Mouse (Mus musculus) ES-E14 (cell line): ENCODE measurements at regions not wholly inside any gene's neighbourhood (a gene's known extent, or its start where the extent isn't known, plus 50 kb on each side); places are given as distances from the start of the nearest gene placed in this dataset.

ENCODE experiments used
- DNase-seq: peaks from one replicate; pipeline ENCODE4 v3.0.0-alpha.2; 2013; ENCODE audit warnings: low read depth, low spot score
- H3K27ac ChIP-seq: 2 replicates; pipeline ENCODE4 v1.5.1; 2012; ENCODE audit warnings: low read depth, mild to moderate bottlenecking, low read length, moderate library complexity, mixed read lengths; ENCODE audit not compliant: poor library complexity, insufficient read depth, severe bottlenecking
- H3K36me3 ChIP-seq: 2 replicates; pipeline ENCODE4 v1.6.1; 2012; ENCODE audit warnings: mild to moderate bottlenecking, low read length, moderate library complexity, mixed read lengths; ENCODE audit not compliant: control insufficient read depth, poor library complexity, insufficient read depth, severe bottlenecking
- H3K4me1 ChIP-seq, 2 experiments: fragments of 150-350 bp in 1 of 2; sonication (generic) in 1 of 2; 2 replicates each; pipeline ENCODE4 v1.6.1; 2012; ENCODE audit warnings: low read length in 2 of 2, mild to moderate bottlenecking in 1 of 2, mixed read lengths in 1 of 2; ENCODE audit not compliant: control insufficient read depth in 2 of 2, insufficient read depth in 2 of 2, poor library complexity in 1 of 2
- H3K4me3 ChIP-seq, 2 experiments: fragments of 150-350 bp in 1 of 2; sonication (generic) in 1 of 2; 2 replicates each; pipeline ENCODE4 v1.5.1; 2012; ENCODE audit warnings: low read length in 2 of 2, low read depth in 1 of 2, mild to moderate bottlenecking in 1 of 2, mixed read lengths in 1 of 2; ENCODE audit not compliant: insufficient read depth in 1 of 2, poor library complexity in 1 of 2, severe bottlenecking in 1 of 2
- H3K9ac ChIP-seq: 2 replicates; pipeline ENCODE4 v1.6.1; 2012; ENCODE audit warnings: low read depth, mild to moderate bottlenecking, low read length, mixed read lengths; ENCODE audit not compliant: poor library complexity, insufficient read depth, severe bottlenecking
- H3K9me3 ChIP-seq: fragments of 150-350 bp; sonication (generic); 2 replicates; pipeline ENCODE4 v1.6.1; 2012; ENCODE audit warnings: low read depth, mild to moderate bottlenecking, low read length; ENCODE audit not compliant: control insufficient read depth, insufficient read depth
- CHD2 ChIP-seq: IDR thresholded peaks from 2 replicates; pipeline ENCODE4 v1.6.1; 2014; ENCODE audit warnings: mild to moderate bottlenecking, low read depth, low read length, inconsistent platforms
- HCFC1 ChIP-seq: IDR thresholded peaks from 2 replicates; pipeline ENCODE4 v1.6.1; 2012; ENCODE audit warnings: low read length, inconsistent platforms, borderline replicate concordance; ENCODE audit not compliant: insufficient read depth
- MAFK ChIP-seq: IDR thresholded peaks from 2 replicates; pipeline ENCODE4 v1.6.1; 2014; ENCODE audit warnings: mild to moderate bottlenecking, low read depth, low read length, inconsistent platforms; ENCODE audit not compliant: insufficient read depth
- ZC3H11A ChIP-seq: IDR thresholded peaks from 2 replicates; pipeline ENCODE4 v1.6.1; 2012; ENCODE audit warnings: low read depth, mild to moderate bottlenecking, inconsistent platforms, low read length, borderline replicate concordance
- ZNF384 ChIP-seq: IDR thresholded peaks from 2 replicates; pipeline ENCODE4 v1.6.1; 2012; ENCODE audit warnings: low read depth, low read length, inconsistent platforms
- in situ Hi-C, 2 experiments: fragments of 600-800 bp; cut with MboI; formaldehyde crosslinking; loops; one replicate each; pipeline ENCODE4 v1.15.1; 2025; ENCODE audit warnings: low sequenced_read_pairs in 2 of 2, inconsistent platforms in 1 of 2; ENCODE audit not compliant: unreplicated experiment in 2 of 2

DNA sequence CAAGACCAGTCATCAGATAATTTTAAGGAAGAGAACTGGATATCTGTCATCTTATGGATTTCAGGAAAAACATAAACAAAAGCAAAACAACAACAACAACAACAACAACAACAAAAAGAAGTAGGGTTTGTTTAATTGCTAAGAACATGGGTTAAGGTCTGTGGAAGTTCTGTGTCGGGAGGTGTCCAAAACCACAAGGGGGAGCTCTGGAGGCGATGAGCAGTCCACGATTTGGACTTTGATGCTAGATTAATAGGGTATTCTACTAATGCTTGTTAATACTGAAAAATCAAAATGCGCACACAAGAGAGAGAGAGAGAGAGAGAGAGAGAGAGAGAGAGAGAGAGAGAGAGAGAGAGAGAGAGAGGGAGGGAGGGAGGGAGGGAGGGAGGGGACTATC is 692.0 kb upstream of the Car10 start:
- in situ Hi-C loops = loop anchor here (10.0 to 25.0 kb wide), 2 partner anchors 479 to 481 kb away; no protein-coding TSS in a partner anchor
- Histone ChIP-seq H3K4me1 (no peaks in the 10 kb centered on the region), H3K4me3 (no peak overlapping the region), H3K27ac (no peak overlapping the region), H3K9ac (no peak overlapping the region), H3K36me3 (no peaks in the 10 kb centered on the region), H3K9me3 (no peaks in the 10 kb centered on the region)
- 0 out of 2 replicates have a peak, but pooled peaks have one; percentile 8 for TF ChIP-seq ZC3H11A
- no peak for TF ChIP-seq CHD2
- peak; percentile 16 for DNase-seq

DNA sequence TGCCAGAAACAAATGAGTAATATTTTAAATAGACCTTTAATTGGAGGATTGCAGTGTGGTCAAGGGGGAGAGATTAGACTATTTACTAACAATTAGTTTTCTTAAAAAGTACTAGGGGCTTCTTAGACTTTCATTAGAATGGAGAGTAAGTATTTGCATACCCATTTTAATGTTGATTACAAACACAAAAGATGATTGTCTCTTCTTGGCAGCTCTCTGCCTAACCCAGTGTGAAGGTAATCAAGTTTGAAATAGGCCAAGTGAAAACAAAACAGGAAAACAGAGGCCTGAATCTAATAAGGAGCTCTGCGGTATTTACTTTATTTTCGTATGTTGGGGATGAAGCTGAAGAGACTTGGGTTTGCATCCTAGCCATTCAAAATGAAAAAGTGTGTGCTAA is 646.5 kb upstream of the Car10 start:
- no peak overlapping the region for H3K9ac ChIP-seq

GRCm38 (mm10) chr11:92495291-92495690 is 602.5 kb upstream of the Car10 start:
- Histone ChIP-seq H3K9ac (no peak overlapping the region), H3K4me3 (no peak overlapping the region), H3K9me3 (no peaks in the 10 kb centered on the region), H3K27ac (no peak overlapping the region), H3K4me1 (no peaks in the 10 kb centered on the region), H3K36me3 (no peaks in the 10 kb centered on the region)
- no peak for DNase-seq
- in situ Hi-C loops = no loop called here
- TF ChIP-seq CHD2 (no peak), ZNF384 (no peak), ZC3H11A (no peak), HCFC1 (no peak), MAFK (no peak)

More for the DNA sequence above, 646.5 kb upstream of the Car10 start:
- no peaks in the 10 kb centered on the region for H3K36me3 ChIP-seq
- no peak overlapping the region for H3K4me3 ChIP-seq
- no peaks in the 10 kb centered on the region for H3K4me1 ChIP-seq
- in situ Hi-C loops = no loop called here
- DNase-seq = no peak
- no peak for TF ChIP-seq CHD2
- no peak for TF ChIP-seq ZNF384
- TF ChIP-seq HCFC1 = no peak
- TF ChIP-seq MAFK = 0 out of 2 replicates have a peak, but pooled peaks have one; percentile 2
- TF ChIP-seq ZC3H11A = no peak
- H3K27ac ChIP-seq = no peak overlapping the region
- H3K9me3 ChIP-seq = no peaks in the 10 kb centered on the region
